Mouse (Mus musculus) hindbrain, postnatal 0 days (tissue): Measurements from ENCODE around the gene Irgm1. TPM values are rescaled to one million over a fixed set of nuclear protein-coding genes. Genes with fewer than 3 reads are reported as not detected.
"Not testable (repeated sequence)": the region's sequence is repeated elsewhere in the genome, so short reads cannot be mapped to it uniquely, and the experiment has no call there.

Experiments used
- ATAC-seq: fragments of 200-750 bp; cut with Nextera tagmentation; 2 replicates; pipeline ENCODE4 v1.8.0; 2017; ENCODE audit warnings: mild to moderate bottlenecking, moderate TSS enrichment, moderate library complexity
- DNase-seq: peaks from one replicate; pipeline ENCODE4 v3.0.0-alpha.2; 2015; ENCODE audit warnings: low spot score
- H3K27ac ChIP-seq: fragments of 300-500 bp; sonication (generic); 2 replicates; pipeline ENCODE4 v1.5.1; 2014; ENCODE audit warnings: mild to moderate bottlenecking
- H3K27me3 ChIP-seq: fragments of 300-500 bp; sonication (generic); 2 replicates; pipeline ENCODE4 v1.6.1; 2014; ENCODE audit warnings: low read length, mixed read lengths; ENCODE audit not compliant: insufficient read depth
- H3K36me3 ChIP-seq: fragments of 300-500 bp; sonication (generic); 2 replicates; pipeline ENCODE4 v1.6.1; 2014; ENCODE audit warnings: low read length, mixed read lengths; ENCODE audit not compliant: insufficient read depth
- H3K4me1 ChIP-seq: fragments of 300-500 bp; sonication (generic); 2 replicates; pipeline ENCODE4 v1.6.1; 2014; ENCODE audit warnings: antibody characterized with exemption, low read length, mixed read lengths; ENCODE audit not compliant: insufficient read depth
- H3K4me2 ChIP-seq: fragments of 300-500 bp; sonication (generic); 2 replicates; pipeline ENCODE4 v1.6.1; 2014; ENCODE audit warnings: low read depth, mild to moderate bottlenecking, low read length, moderate library complexity, mixed read lengths
- H3K4me3 ChIP-seq: fragments of 300-500 bp; sonication (generic); 2 replicates; pipeline ENCODE4 v1.5.1; 2014; ENCODE audit warnings: low read length
- H3K9ac ChIP-seq: fragments of 300-500 bp; sonication (generic); replicated peaks from 2 replicates; pipeline ENCODE4 v1.6.1; 2014; ENCODE audit warnings: mild to moderate bottlenecking, low read length, moderate library complexity, mixed read lengths
- H3K9me3 ChIP-seq: fragments of 300-500 bp; sonication (generic); 2 replicates; pipeline ENCODE4 v1.6.1; 2016; ENCODE audit warnings: low read length, mixed read lengths
- CTCF ChIP-seq: IDR thresholded peaks from 2 replicates; pipeline ENCODE4 v1.5.1; 2016; ENCODE audit warnings: antibody characterized with exemption, control low read depth, low read depth
- WGBS: fragments of 180-500 bp; shearing (Covaris S2); extraction: QIAGEN DNeasy Blood & Tissue Kit; methylation state at CpG from one replicate; pipeline ENCODE4 v1.1.7; 2014; 5-methylcytosine and 5-hydroxymethylcytosine counted together
- polyA plus RNA-seq: library from polyadenylated mRNA; unstranded; fragments of >200 nt; fragmentation: Nextera tagmentation; extraction: Ambion mirVana; gene quantifications from 2 replicates; pipeline ENCODE4 v1.2.1, GENCODE M21; 2015
- total RNA-seq: library from RNA; depleted of rRNA; stranded (reverse); fragments of >200 nt; gene quantifications from 2 replicates; pipeline ENCODE4 v1.2.3, GENCODE M21; 2014; rRNA removed

The Irgm1 gene
- 5.8 and 6.0 TPM in 2 replicates for total RNA-seq
- 6.3 and 8.2 TPM in 2 replicates for polyA plus RNA-seq

GRCm38 (mm10) chr11:48871201-48871772, at the start of gene Irgm1:
Irgm1 (minus strand) TSS chr11:48871683.
- Histone ChIP-seq H3K9ac (peak within 1 kb of the TSS; percentile 45), H3K9me3 (no peaks in the 10 kb centered on the region), H3K4me2 (peak within 1 kb of the TSS; percentile 91), H3K27ac (peak within 1 kb of the TSS; percentile 59), H3K36me3 (no peaks in the 10 kb centered on the region), H3K4me3 (peak within 1 kb of the TSS; percentile 47), H3K27me3 (no peaks in the 10 kb centered on the region), H3K4me1 (0 out of 2 replicates have a peak, but pooled peaks cover 2% of the 10 kb centered on the region)
- 2% methylated on average over 19 of the region's 19 CpGs for WGBS
- ATAC-seq: peak; percentile 60
- DNase-seq: peak; percentile 72
- peak; percentile 20; the same call in 1 of the 2 replicates for TF ChIP-seq CTCF

GRCm38 (mm10) chr11:48918380-48918779, 46.9 kb upstream of the Irgm1 start:
- Histone ChIP-seq H3K27ac (no peak overlapping the region), H3K9ac (no peak overlapping the region), H3K36me3 (no peaks in the 10 kb centered on the region), H3K4me1 (no peaks in the 10 kb centered on the region), H3K4me3 (no peak overlapping the region), H3K9me3 (no peaks in the 10 kb centered on the region), H3K27me3 (no peaks in the 10 kb centered on the region), H3K4me2 (no peak overlapping the region)
- no peak for ATAC-seq
- no peak for TF ChIP-seq CTCF
- DNase-seq: no peak
- WGBS: 87% methylated on average over 3 of the region's 3 CpGs

GRCm38 (mm10) chr11:48913611-48914010, 42.1 kb upstream of the Irgm1 start:
- no peaks in the 10 kb centered on the region for H3K36me3 ChIP-seq
- H3K9me3 ChIP-seq: no peaks in the 10 kb centered on the region
- DNase-seq (no peak), ATAC-seq (no peak)
- H3K4me2 ChIP-seq: no peak overlapping the region
- TF ChIP-seq CTCF: no peak
- no peak overlapping the region for H3K9ac ChIP-seq
- no peaks in the 10 kb centered on the region for H3K27me3 ChIP-seq
- no peak overlapping the region for H3K4me3 ChIP-seq
- 94% methylated on average over 1 of the region's 1 CpGs for WGBS
- H3K27ac ChIP-seq: no peak overlapping the region
- H3K4me1 ChIP-seq: no peaks in the 10 kb centered on the region

- no peaks in the 10 kb centered on the region for H3K9me3 ChIP-seq
- WGBS: 85% methylated on average over 1 of the region's 1 CpGs
- DNase-seq (no peak), ATAC-seq (no peak)
- H3K4me2 ChIP-seq: no peak overlapping the region
- no peaks in the 10 kb centered on the region for H3K4me1 ChIP-seq
- no peaks in the 10 kb centered on the region for H3K36me3 ChIP-seq
- no peak for TF ChIP-seq CTCF
- no peak overlapping the region for H3K27ac ChIP-seq
- no peaks in the 10 kb centered on the region for H3K27me3 ChIP-seq
- no peak overlapping the region for H3K4me3 ChIP-seq
- H3K9ac ChIP-seq: no peak overlapping the region
Observed at GRCm38 (mm10) chr11:48908459-48908858, 37.0 kb upstream of the Irgm1 start.

GRCm38 (mm10) chr11:48902021-48902420, 30.5 kb upstream of the Irgm1 start, which contains the start of gene Gm5431:
Gm5431 (minus strand) TSS chr11:48902214.
- Histone ChIP-seq H3K9ac (no peak within 1 kb of the TSS), H3K4me3 (no peak within 1 kb of the TSS), H3K27me3 (no peaks in the 10 kb centered on the region), H3K4me1 (no peaks in the 10 kb centered on the region), H3K36me3 (no peaks in the 10 kb centered on the region), H3K9me3 (no peaks in the 10 kb centered on the region), H3K4me2 (no peak within 1 kb of the TSS), H3K27ac (no peak within 1 kb of the TSS)
- ATAC-seq: no peak
- DNase-seq: no peak
- 73% methylated on average over 2 of the region's 2 CpGs for WGBS
- TF ChIP-seq CTCF: no peak

GRCm38 (mm10) chr11:48901567-48901930, 30.1 kb upstream of the Irgm1 start:
- 83% methylated on average over 1 of the region's 1 CpGs for WGBS
- H3K9me3 ChIP-seq, DNase-seq: not testable (repeated sequence)

GRCm38 (mm10) chr11:48900654-48901566, 29.4 kb upstream of the Irgm1 start:
- H3K36me3 ChIP-seq, H3K9me3 ChIP-seq, H3K4me1 ChIP-seq, ATAC-seq, H3K9ac ChIP-seq, DNase-seq, H3K27me3 ChIP-seq, H3K4me3 ChIP-seq, H3K27ac ChIP-seq, H3K4me2 ChIP-seq: not testable (repeated sequence)
- WGBS: 83% methylated on average over 6 of the region's 6 CpGs

More at GRCm38 (mm10) chr11:48901567-48901930, 30.1 kb upstream of the Irgm1 start:
- not testable (repeated sequence) for H3K27me3 ChIP-seq, H3K4me1 ChIP-seq, ATAC-seq, H3K27ac ChIP-seq, H3K4me2 ChIP-seq, H3K4me3 ChIP-seq, H3K9ac ChIP-seq, H3K36me3 ChIP-seq
